Mouse (Mus musculus): ENCODE results near the gene Rfk. TPM values are rescaled to one million over a fixed set of nuclear protein-coding genes. Genes with fewer than 3 reads are reported as not detected.

The Rfk gene
- total RNA-seq (2014; fragmentation: Nextera tagmentation): 112 and 154 TPM in 2 replicates
- total RNA-seq (2017): 46.9 TPM in 2 replicates
- polyA plus RNA-seq (2012): 36.2 and 46.2 TPM in 2 replicates

GRCm38 (mm10) chr19:17393841-17394591, at the start of gene Rfk:
Rfk (plus strand) TSS chr19:17394043.
- ATAC-seq (ENCODE audit: extremely low read depth, insufficient number of reproducible peaks, low FRiP score, poor library complexity, severe bottlenecking) (peak; percentile 94), DNase-seq (ENCODE audit: low spot score) (peak; percentile 90)
- peaks cover 20% of the 10 kb centered on the region for H3K4me1 ChIP-seq (ENCODE audit: insufficient read depth, low read depth, low read length)
- H3K9me3 ChIP-seq (replicated peaks): no peaks in the 10 kb centered on the region
- H3K4me3 ChIP-seq (ENCODE audit: low read depth, low read length): peak within 1 kb of the TSS; percentile 92
- peaks cover 35% of the 10 kb centered on the region for H3K36me3 ChIP-seq (replicated peaks)
- TF ChIP-seq GATA1 (IDR thresholded peaks at IDR 0.05; ENCODE audit: borderline replicate concordance, low read length) (no peak), POLR2AphosphoS5 (IDR thresholded peaks at IDR 0.05; ENCODE audit: insufficient replicate concordance, low read depth, low read length) (no peak), CTCF (IDR thresholded peaks at IDR 0.05; ENCODE audit: low read depth, low read length) (no peak), GATA2 (IDR thresholded peaks at IDR 0.05; ENCODE audit: borderline replicate concordance, low read depth, low read length) (no peak), TAL1 (conservative IDR thresholded peaks at IDR 0.05; ENCODE audit: low read depth, low read length) (no peak)
- no peaks in the 10 kb centered on the region for H3K27me3 ChIP-seq (ENCODE audit: insufficient read depth, low read length)

- Histone ChIP-seq H3K9me3 (replicated peaks) (no peaks in the 10 kb centered on the region), H3K27me3 (ENCODE audit: insufficient read depth, low read length) (no peaks in the 10 kb centered on the region), H3K4me1 (ENCODE audit: insufficient read depth, low read depth, low read length) (peaks cover 60% of the 10 kb centered on the region), H3K36me3 (replicated peaks) (peaks cover 62% of the 10 kb centered on the region), H3K4me3 (ENCODE audit: low read depth, low read length) (no peak overlapping the region)
- no peak for ATAC-seq (ENCODE audit: extremely low read depth, insufficient number of reproducible peaks, low FRiP score, poor library complexity, severe bottlenecking)
- DNase-seq (ENCODE audit: low spot score): no peak
- TF ChIP-seq CTCF (IDR thresholded peaks at IDR 0.05; ENCODE audit: low read depth, low read length) (no peak), TAL1 (conservative IDR thresholded peaks at IDR 0.05; ENCODE audit: low read depth, low read length) (no peak), GATA2 (IDR thresholded peaks at IDR 0.05; ENCODE audit: borderline replicate concordance, low read depth, low read length) (no peak)
Measured at GRCm38 (mm10) chr19:17344881-17345280, 49.0 kb upstream of the Rfk start.

GRCm38 (mm10) chr19:17346716-17347474, 46.9 kb upstream of the Rfk start:
- Histone ChIP-seq H3K4me3 (ENCODE audit: low read depth, low read length) (no peak overlapping the region), H3K36me3 (replicated peaks) (peaks cover 69% of the 10 kb centered on the region), H3K27me3 (ENCODE audit: insufficient read depth, low read length) (no peaks in the 10 kb centered on the region), H3K4me1 (ENCODE audit: insufficient read depth, low read depth, low read length) (peaks cover 72% of the 10 kb centered on the region), H3K9me3 (replicated peaks) (no peaks in the 10 kb centered on the region)
- ATAC-seq (ENCODE audit: extremely low read depth, insufficient number of reproducible peaks, low FRiP score, poor library complexity, severe bottlenecking) (no peak), DNase-seq (ENCODE audit: low spot score) (no peak)
- TF ChIP-seq GATA2 (IDR thresholded peaks at IDR 0.05; ENCODE audit: borderline replicate concordance, low read depth, low read length) (no peak), CTCF (IDR thresholded peaks at IDR 0.05; ENCODE audit: low read depth, low read length) (no peak), POLR2AphosphoS5 (IDR thresholded peaks at IDR 0.05; ENCODE audit: insufficient replicate concordance, low read depth, low read length) (no peak), TAL1 (conservative IDR thresholded peaks at IDR 0.05; ENCODE audit: low read depth, low read length) (no peak), GATA1 (IDR thresholded peaks at IDR 0.05; ENCODE audit: borderline replicate concordance, low read length) (no peak)

- Histone ChIP-seq H3K4me1 (ENCODE audit: insufficient read depth, low read depth, low read length) (peaks cover 73% of the 10 kb centered on the region), H3K9me3 (replicated peaks) (no peaks in the 10 kb centered on the region), H3K27me3 (ENCODE audit: insufficient read depth, low read length) (no peaks in the 10 kb centered on the region), H3K36me3 (replicated peaks) (peaks cover 70% of the 10 kb centered on the region), H3K4me3 (ENCODE audit: low read depth, low read length) (no peak overlapping the region)
- DNase-seq (ENCODE audit: low spot score) (no peak), ATAC-seq (ENCODE audit: extremely low read depth, insufficient number of reproducible peaks, low FRiP score, poor library complexity, severe bottlenecking) (no peak)
- TF ChIP-seq GATA2 (IDR thresholded peaks at IDR 0.05; ENCODE audit: borderline replicate concordance, low read depth, low read length): no peak
- no peak for TF ChIP-seq POLR2AphosphoS5 (IDR thresholded peaks at IDR 0.05; ENCODE audit: insufficient replicate concordance, low read depth, low read length)
- TF ChIP-seq TAL1 (conservative IDR thresholded peaks at IDR 0.05; ENCODE audit: low read depth, low read length): no peak
- no peak for TF ChIP-seq GATA1 (IDR thresholded peaks at IDR 0.05; ENCODE audit: borderline replicate concordance, low read length)
- TF ChIP-seq CTCF (IDR thresholded peaks at IDR 0.05; ENCODE audit: low read depth, low read length): no peak
Measured at GRCm38 (mm10) chr19:17347852-17348251, 46.0 kb upstream of the Rfk start.

- no peaks in the 10 kb centered on the region for H3K9me3 ChIP-seq (replicated peaks)
- peaks cover 47% of the 10 kb centered on the region for H3K36me3 ChIP-seq (replicated peaks)
- H3K4me1 ChIP-seq (ENCODE audit: insufficient read depth, low read depth, low read length): peaks cover 65% of the 10 kb centered on the region
- no peak for DNase-seq (ENCODE audit: low spot score)
- H3K27me3 ChIP-seq (ENCODE audit: insufficient read depth, low read length): no peaks in the 10 kb centered on the region
- TF ChIP-seq POLR2AphosphoS5 (IDR thresholded peaks at IDR 0.05; ENCODE audit: insufficient replicate concordance, low read depth, low read length): no peak
- TF ChIP-seq TAL1 (conservative IDR thresholded peaks at IDR 0.05; ENCODE audit: low read depth, low read length): no peak
- no peak for TF ChIP-seq GATA2 (IDR thresholded peaks at IDR 0.05; ENCODE audit: borderline replicate concordance, low read depth, low read length)
- TF ChIP-seq GATA1 (IDR thresholded peaks at IDR 0.05; ENCODE audit: borderline replicate concordance, low read length): no peak
- no peak for TF ChIP-seq CTCF (IDR thresholded peaks at IDR 0.05; ENCODE audit: low read depth, low read length)
- ATAC-seq (ENCODE audit: extremely low read depth, insufficient number of reproducible peaks, low FRiP score, poor library complexity, severe bottlenecking): no peak
- peak overlapping the region; percentile 82 for H3K4me3 ChIP-seq (ENCODE audit: low read depth, low read length)
Measured at GRCm38 (mm10) chr19:17353727-17354126, 40.1 kb upstream of the Rfk start.

- ATAC-seq (ENCODE audit: extremely low read depth, insufficient number of reproducible peaks, low FRiP score, poor library complexity, severe bottlenecking): no peak
- peaks cover 43% of the 10 kb centered on the region for H3K36me3 ChIP-seq (replicated peaks)
- no peak for TF ChIP-seq GATA2 (IDR thresholded peaks at IDR 0.05; ENCODE audit: borderline replicate concordance, low read depth, low read length)
- TF ChIP-seq CTCF (IDR thresholded peaks at IDR 0.05; ENCODE audit: low read depth, low read length): no peak
- no peak for TF ChIP-seq POLR2AphosphoS5 (IDR thresholded peaks at IDR 0.05; ENCODE audit: insufficient replicate concordance, low read depth, low read length)
- TF ChIP-seq TAL1 (conservative IDR thresholded peaks at IDR 0.05; ENCODE audit: low read depth, low read length): no peak
- TF ChIP-seq GATA1 (IDR thresholded peaks at IDR 0.05; ENCODE audit: borderline replicate concordance, low read length): no peak
- H3K9me3 ChIP-seq (replicated peaks): no peaks in the 10 kb centered on the region
- peak overlapping the region; percentile 82 for H3K4me3 ChIP-seq (ENCODE audit: low read depth, low read length)
- no peaks in the 10 kb centered on the region for H3K27me3 ChIP-seq (ENCODE audit: insufficient read depth, low read length)
- no peak for DNase-seq (ENCODE audit: low spot score)
- peaks cover 67% of the 10 kb centered on the region for H3K4me1 ChIP-seq (ENCODE audit: insufficient read depth, low read depth, low read length)
Measured at GRCm38 (mm10) chr19:17354362-17354761, 39.5 kb upstream of the Rfk start.

Data from G1E (cell line).